Mouse (Mus musculus) inflammation-experienced regulatory T-cells, adult 6 months (primary cell): ENCODE results near the gene Eci2. TPM values are rescaled to one million over a fixed set of nuclear protein-coding genes. Genes with fewer than 3 reads are reported as not detected.
"Not testable (repeated sequence)": the region's sequence is repeated elsewhere in the genome, so short reads cannot be mapped to it uniquely, and the experiment has no call there.

Experiments used
- ATAC-seq: one replicate; pipeline ENCODE4 v1.8.0; 2017
- polyA plus RNA-seq, 3 experiments: library from polyadenylated mRNA; unstranded; fragments of 100-300 nt; shearing (Covaris generic); gene quantifications; one replicate each; pipeline ENCODE4 v1.2.1; 2017

Gene Eci2
- polyA plus RNA-seq, result 100 to 1,000 TPM in 1 of 3 experiments, 10 to 100 TPM in 2; 89.0 to 105 (median 99.2) TPM

DNA sequence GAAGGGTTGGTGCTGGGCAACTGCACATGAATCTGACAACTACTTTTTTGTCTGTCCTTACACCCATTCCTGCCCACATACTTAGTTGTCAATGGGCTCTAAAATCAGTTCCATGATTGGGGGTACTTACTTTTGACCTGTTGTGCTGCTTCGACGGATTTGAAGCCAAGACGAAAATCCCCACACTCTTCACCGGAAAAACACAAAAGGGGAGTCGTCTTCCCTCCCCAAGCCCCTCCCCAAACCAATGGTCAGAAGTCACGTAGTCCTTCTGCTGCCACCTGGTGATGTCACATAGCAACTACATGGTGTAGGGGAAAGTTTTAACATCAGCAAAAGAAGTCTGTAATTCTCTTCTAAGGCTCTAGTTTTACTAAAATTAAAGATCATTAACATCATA lies at the start of gene Eci2:
Gene Eci2, minus strand, starts transcription at position 218 of the 400 bp plus-strand sequence.
- ATAC-seq, result peak; percentile 43

DNA sequence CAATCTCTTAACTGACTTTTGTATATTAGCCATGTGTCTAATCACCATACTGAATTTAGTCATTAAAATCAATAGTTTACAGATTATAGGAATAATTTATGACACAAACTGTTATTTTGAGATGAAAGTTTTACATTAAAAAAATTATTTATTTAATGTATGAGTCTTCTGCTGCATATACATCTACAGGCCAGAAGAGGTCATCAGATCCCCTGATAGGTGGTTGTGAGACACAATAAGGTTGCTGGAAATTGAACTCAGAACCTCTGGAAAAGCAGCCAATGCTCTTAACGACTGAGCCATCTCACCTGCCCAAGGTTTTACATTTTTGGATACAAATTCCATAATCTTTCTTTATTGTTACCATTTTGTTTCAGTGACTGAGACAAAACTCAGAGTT lies 48.0 kb upstream of the Eci2 start:
- no peak for ATAC-seq

DNA sequence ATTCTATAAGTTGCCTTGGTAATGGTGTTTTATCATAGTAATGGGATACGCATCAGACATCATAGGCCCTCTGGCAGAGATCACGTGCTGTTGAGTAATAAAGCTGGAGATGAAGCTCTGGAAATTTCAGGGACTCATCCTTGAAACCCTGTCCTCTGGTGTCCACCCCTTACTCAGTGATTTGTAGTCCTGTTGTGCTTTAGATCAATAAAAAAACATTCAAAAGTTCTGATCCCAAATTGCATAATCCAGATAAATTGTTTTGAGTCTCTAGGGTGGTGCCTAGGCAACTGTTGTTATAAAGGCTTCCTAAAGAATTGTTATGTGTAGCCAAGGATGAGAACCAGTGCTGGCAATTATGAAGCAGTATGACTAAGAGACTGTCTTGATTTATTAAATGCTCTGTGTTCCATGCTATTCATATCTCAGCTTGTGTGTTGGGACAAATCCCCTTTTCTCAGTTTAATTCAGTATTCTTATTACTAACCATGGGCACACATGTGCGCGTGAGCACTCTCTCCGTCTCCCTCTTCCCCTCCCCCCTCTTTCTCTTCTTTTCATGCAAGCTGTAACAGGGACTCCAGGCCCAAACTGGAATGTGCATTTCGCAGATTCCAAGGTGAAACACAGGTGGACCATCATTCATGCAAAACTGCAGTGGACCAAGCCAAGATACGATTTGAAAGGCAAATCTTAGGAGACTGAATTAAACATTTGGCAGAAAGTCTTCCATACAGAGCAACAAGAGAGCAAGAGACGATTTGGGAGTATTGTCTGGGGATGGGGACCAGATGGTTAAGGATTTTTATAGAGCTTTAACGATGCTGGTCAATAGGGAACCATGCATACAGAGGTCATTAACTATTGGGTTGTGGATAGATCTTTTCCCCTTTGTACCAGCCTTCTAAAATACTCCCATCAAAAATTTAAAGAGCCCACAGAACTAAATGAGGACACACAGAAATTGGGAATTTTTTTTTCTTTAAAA lies 43.9 kb upstream of the Eci2 start:
- no peak for ATAC-seq

DNA sequence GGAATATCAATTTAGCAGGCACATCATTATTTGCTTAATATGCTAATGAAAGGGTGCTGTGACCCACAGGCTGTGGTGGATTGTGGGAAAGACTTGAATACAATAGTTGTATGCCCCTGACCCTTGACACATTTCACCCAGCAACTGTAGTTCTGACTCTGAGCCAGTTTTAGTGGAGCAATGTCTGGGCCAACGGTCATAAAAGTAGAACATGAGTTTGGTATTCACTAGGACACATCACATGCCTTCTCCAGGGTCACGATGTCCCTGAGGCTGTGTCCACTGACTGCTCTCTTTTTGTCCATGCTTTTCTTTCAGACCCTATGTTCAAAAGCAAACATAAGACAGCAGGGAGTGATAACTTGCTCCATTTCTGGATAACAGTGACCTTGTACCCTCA lies 40.2 kb upstream of the Eci2 start:
- ATAC-seq, result no peak

DNA sequence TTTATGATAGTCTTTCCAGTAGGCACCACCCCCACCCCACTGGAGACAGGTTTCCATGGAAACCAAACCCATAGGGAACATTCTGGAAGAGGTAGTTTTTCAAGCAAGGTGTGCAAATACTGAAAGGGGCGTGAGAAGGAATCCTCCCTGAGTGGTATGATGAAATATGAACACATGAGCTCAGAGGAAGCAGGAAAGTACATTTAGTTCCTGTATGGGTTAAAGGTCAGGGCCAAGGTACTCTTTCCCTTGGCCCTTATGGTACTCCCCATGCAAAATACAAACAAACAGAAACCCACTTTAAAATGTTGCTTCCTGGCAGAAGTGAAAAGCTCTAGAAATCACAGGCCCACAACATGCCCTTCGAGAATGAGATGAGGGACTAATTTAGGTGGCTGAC lies 39.1 kb upstream of the Eci2 start:
- ATAC-seq, result no peak

DNA sequence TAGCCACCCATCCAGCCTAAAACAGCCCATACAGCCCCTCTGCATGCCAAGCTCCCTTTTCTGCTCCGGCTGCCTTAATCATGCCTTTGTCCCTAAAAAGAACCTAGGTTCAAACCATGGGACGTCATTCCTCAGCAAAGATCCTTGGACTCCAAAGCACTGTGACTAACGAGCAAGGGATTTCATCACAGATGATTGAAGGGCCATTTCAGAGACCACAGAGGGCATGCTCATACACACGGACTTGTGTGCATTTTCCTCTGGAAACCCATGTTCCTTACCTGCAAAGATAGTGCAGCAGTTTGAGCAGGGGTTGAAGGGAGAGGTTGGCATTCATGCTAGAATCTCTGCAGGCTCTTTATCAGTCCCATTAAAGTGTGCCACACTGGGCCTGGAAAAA lies 37.5 kb upstream of the Eci2 start:
- ATAC-seq, result no peak

DNA sequence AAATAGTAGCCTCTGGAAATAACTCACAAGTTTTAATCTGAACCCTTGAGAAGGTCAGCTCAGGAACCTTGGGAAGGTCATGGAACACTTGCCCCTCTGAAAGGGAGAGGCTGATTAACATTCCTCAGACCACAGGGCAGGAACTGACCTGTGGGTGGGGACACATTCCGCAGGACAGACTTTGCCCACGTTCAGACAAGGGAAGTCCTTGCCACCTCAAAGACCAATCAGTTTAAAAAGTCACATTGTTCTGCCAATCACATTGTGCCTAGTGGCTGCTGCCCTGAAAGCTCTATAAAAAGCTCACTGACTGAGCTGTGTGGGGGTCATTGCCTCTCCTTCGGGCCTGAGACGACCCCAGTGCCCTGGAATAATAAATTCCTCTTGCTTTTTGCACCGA lies 31.2 kb upstream of the Eci2 start:
- ATAC-seq, result no peak

DNA sequence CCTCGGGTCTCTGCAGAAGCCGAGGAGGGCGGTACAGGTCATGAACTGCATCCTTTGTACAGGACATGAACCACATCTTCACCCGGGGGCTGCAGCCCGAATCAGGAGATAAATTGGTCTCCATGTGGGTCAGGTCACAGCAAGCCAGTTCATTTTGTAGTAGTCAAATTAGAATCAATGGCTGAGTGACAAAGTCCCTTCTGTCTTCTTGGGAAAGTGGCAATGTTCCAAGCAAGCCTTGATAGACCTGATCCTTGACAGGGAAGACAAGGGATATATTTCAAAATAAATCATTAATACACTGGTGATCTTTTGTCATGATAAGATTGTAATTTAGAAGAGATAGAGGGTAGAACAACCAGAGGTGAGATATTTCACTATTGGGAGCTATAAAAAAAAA lies 9.6 kb upstream of the Eci2 start:
- no peak for ATAC-seq

DNA sequence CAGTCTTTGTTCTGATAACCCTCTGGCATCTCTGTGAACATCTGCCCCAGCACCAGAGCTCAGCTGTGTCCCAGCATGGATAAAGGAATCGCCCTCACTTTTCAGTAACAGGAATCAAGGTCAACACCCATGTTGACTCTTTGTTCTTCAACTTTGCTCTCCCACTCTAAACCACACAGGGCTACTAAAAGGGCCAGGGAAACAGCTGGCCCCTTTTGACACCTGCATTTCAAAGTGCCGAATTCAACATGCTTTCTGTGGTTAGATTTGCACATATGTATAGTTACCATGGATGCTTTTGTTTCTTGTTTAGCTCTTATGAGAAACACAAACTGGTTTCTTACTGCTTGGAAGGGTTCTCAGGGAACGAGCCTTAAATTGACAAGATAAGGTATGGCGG lies 8.8 kb upstream of the Eci2 start:
- no peak for ATAC-seq

DNA sequence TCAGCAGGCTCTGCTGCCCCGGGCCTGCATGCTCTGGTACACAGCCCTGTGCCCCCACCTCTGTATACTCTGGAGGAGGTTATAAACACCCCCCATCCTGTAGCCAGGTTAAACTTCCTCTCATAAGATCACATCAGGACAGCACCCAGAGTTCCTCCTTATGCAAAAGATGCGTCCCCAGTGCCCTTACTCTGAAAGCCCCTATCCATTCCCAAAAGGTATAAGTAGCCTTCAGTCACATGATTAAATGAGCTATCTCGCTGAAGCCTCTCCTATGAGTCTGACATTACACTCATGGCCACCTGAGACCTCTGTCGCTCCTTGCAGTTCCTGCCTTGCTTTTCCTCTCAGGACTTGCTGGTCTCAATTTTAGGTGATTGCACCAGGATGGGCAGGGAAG lies 6.7 kb upstream of the Eci2 start:
- no peak for ATAC-seq

DNA sequence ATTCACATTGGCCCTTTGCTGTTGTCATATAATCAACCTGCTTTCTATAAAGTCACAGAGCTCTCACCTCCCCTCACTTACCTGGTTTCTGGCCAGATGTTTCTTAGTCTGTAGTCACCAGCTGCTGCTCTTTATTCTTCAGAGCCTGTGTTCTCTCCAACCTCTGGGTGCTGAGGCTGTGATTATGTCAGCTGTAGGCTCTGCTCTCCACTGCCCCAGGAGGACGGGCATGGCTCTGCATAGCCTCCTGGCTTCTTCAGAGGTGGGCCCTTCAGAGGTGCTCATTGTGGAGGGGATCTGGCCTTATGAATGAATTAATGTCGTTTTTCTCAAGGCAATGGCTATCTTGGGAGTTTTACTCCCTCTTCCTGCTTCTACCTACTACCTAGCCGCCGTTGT lies 4.8 kb upstream of the Eci2 start:
- no peak for ATAC-seq

DNA sequence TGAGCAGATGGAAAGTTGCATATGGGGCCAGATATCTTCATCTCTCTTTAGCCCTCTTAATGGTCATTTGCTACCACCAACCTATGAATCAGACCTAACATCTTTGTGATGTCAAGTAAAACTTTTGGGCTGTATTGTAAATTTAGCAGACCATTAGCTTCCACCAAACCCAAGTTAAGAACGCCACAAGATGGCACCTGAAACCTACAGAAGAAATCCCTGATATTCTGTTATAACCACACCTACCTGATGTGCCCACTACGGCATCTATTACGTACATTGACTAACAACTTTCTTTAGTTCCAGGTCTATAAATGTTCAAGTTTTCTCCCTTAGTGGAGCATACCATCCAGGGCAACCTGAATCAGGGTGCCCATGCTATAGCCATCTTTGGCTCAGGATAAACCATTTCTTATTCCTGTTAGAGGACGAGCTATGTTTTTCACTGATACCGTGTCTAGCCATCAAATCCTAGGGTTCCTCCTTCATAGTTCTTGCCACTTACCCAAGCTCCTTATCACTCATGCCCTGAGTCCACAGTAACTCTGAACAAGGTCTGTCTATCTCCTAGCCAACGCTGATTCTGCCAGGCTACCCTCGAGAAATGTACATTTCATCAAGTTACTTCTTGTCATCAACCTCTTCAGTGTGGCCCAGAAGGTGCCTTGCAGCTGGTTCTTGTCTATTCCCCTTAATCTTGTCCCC lies 4.2 kb upstream of the Eci2 start:
- ATAC-seq, result no peak

DNA sequence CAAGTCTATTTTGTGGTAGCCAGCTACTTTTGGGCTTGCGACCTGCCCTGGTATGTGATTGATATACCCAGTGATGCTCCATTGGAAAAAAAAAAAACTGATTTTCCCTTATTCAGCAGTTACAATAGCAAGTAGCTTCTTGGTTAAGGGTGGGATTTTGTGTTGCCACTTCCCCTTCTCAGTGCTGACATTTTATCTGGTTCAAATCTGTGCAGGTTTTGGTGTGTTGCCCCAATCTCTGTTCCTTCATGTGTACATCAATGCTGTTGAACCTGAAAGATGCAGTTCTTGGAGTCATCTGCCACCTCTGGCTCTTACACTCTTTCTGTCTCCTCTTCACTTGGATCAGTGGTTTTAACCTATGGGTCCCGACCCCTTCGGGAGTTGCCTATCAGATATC lies 1.5 kb upstream of the Eci2 start:
- ATAC-seq, result no peak

DNA sequence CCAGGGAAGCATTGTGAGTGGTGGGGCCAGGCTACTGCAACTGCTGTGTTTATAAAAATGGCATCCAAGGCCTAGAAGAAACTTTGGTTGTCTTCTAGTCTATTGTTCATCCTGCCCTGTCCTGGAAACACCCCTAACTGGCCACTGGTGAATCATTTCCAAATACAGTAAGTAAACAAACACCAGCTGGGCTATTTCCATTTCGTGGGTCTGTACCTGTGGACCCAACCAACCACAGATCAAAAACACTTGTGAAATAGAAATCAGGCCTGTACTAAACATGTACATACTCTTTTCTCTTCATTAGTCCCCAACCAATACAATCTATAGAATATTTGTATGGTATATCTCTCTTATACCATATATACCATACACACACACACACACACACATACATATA lies 3.5 kb downstream of the Eci2 start:
- ATAC-seq, result not testable (repeated sequence)

DNA sequence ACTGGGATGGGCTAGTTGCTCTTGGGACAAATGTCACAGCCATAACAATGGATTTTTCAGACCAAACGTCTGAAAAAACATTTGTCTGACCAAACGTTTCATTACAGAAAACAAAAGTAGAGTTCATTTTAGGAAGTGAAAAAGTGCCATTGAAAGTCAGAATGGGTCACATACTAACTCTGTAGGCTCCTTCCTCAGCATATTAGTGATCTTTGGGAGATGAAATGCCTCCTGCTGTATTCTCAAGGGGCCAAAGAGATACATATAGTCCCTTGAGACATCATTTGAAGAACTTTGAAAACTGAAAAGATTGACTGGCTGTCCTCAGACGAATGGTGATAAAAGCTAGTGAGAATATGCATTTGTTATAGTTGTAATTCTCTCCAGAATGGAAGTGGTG lies 6.5 kb downstream of the Eci2 start:
- no peak for ATAC-seq

DNA sequence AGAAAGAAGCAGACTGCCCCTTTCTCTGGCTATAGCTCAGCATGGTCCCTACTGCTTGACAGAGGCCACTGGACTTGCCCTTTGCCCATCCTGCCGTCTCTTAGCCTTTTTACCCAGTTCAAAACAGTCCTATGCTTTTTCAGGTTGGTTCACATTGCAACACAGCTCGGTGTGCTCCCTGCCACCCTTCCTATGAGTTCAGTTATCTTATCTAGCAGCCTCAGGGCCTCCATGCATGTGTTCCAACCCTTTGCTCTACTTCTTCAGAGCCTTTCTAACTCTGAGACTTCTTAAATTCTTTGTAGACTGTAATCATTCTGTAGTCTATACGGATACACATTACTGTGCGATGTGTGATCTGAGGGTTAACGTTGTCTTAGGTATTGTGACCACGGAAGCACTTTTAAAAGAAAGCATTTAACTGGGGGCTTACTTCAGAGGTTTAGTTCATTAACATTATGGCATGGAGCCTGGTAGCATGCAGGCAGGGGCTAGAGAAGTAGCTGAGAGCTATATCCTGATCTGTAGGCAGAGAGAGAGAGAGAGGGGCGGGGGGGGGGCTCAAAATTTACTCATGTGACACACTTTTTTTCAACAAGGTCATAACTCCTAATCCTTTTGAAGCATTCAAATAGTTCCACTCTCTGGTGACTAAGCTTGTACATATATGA lies 7.9 kb downstream of the Eci2 start:
- ATAC-seq, result no peak

DNA sequence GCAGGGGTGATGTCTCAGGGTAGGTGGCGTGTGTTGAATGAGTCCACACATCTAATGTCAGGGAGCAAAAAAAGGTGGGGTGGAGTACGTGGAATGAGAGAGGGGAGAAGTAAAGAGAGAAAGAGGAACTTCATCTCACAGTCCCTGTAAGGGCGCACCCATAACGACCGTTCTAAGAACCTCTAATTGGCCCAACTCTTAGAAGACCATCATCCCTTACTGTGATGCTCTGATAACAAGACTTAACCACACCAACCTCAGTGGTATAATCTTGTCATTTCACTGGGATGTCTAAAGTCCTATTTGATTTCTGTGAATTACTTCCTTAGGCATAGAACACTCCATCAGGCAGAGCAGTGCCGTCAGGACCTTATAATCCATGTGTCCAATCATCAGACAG lies 9.5 kb downstream of the Eci2 start:
- ATAC-seq, result no peak

DNA sequence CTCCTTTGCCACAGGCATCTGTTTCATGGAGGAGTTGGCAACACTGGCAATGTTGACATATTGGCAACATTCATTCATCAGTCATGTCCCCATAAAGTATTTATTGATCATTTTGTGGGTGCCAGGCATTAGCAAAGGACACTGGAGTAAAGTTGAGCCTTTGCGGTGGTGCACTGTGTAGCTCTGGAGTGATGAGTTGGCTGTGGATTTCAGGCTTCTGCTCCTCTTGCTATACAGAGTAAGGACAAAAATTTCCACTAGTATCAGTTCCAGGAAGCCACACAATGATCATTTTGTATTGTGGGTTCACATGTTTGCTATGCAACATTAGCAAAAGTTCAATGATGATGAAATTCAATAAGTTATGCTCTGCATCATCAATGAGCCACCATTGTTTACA lies 10.8 kb downstream of the Eci2 start:
- no peak for ATAC-seq

DNA sequence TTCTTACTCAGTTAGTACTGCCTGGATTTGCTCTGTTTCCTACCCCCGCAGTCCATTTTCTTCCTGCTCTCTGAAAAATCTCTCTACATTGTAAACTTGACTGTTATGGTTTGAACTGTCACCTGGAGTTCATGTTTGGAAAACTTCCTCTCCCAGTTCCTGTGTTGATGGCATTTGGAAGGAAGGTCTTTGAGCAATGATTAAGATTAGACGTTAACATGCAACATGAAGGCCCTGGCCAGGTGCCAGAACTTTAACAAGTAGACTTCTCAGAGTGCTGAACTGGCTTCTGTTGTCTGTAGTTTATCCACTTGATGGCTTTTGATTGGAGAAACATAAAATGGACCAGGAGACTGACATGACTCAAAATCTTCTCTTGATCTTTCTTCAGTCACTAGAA lies 31.0 kb downstream of the Eci2 start:
- no peak for ATAC-seq

DNA sequence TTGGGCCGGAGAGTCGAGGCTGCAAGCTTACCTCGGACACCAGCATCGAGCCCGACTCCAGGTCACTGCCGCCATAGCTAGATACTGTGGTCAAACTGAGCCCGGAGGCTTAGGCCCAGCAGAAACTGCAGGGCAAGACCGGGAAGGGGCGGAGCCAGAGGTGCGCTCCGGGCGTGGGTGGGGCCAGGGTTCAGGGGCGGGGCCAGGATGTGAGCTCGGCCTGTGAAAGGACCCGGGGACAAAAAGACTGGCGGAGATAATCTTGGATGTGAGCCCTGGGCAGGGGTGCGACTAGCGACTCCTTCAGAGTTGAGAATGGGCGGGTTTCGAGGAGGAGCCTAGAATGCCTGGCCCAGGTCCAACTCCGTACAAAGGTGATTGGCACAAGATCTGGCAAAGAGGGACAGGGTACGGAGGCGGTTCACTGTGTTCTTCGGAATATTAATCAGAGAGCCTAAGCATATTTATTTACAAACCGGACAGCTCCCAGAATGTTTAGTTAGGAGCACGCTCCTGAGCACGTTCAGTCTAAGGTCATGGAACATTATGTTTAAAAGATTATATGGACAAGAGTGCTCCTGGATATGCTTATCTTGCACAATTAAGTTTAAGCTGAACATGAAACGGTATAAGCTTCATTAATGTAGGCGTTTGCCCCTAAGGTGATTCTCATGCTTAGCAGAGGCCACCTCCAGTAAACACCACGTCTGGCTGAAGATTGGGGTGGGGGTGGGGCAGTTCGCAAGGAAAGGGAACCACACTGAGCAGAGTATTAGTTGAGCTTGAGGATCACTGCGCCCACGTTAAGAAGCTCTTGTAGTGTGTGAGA lies 32.7 kb downstream of the Eci2 start:
- peak; percentile 89 for ATAC-seq

DNA sequence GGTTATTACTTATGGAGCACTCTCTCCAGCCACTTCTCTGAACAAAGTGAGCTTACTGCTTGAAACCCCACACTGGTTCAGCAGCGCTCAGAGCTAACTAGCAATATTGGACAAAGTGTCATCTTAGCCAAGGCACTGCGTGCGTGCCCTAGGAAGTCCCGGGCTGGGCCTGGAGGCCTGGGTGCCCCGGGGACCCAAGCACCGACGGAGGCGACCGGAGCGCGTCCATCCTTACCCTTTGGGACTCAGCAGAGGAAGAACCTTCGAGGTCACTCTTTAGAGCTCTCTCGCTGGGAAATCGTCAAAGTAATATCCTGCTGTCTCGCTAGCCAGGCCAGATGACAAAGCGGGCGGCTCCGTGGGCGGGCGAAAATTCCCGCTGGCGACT lies 33.3 kb downstream of the Eci2 start:
- peak; percentile 44 for ATAC-seq

DNA sequence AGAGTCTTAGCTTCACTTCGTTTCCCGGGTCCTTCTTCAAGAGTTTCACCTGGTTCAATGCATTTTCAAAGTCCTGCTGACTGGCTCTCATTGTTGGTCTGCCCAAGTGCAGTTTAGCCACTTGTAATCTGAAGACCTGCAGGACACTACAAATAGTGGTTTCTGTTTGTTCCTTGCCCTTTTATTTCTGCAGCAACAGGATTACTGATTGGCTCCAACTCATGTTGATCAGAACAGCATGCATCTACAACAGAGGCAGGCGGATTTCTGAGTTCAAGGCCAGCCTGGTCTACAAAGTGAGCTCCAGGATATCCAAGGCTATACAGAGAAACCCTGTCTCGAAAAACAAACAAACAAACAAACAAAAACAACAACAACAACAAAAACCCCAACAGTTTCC lies 33.8 kb downstream of the Eci2 start:
- ATAC-seq, result no peak
